Mouse (Mus musculus) limb, embryonic 14.5 days (tissue): ENCODE results near the gene Dtx1. TPM values are rescaled to one million over a fixed set of nuclear protein-coding genes. Genes with fewer than 3 reads are reported as not detected.

Experiments
- ATAC-seq: fragments of 200-750 bp; cut with Nextera tagmentation; 2 replicates; pipeline ENCODE4 v1.8.0; 2017; ENCODE audit warnings: low read depth, moderate number of reproducible peaks, moderate TSS enrichment; ENCODE audit not compliant: low FRiP score
- DNase-seq: peaks from one replicate; pipeline ENCODE4 v3.0.0-alpha.2; 2015; ENCODE audit warnings: low spot score
- H3K27ac ChIP-seq: fragments of 300-500 bp; sonication (generic); replicated peaks from 2 replicates; pipeline ENCODE4 v1.5.1; 2014; ENCODE audit warnings: low read depth, mild to moderate bottlenecking, low read length, moderate library complexity, mixed read lengths
- H3K27me3 ChIP-seq: fragments of 300-500 bp; sonication (generic); 2 replicates; pipeline ENCODE4 v1.6.1; 2014; ENCODE audit warnings: low read length, mixed read lengths; ENCODE audit not compliant: control insufficient read depth, insufficient read depth
- H3K36me3 ChIP-seq: fragments of 300-500 bp; sonication (generic); 2 replicates; pipeline ENCODE4 v1.6.1; 2014; ENCODE audit warnings: mild to moderate bottlenecking, low read length, moderate library complexity, mixed read lengths; ENCODE audit not compliant: control insufficient read depth, insufficient read depth
- H3K4me1 ChIP-seq: fragments of 300-500 bp; sonication (generic); 2 replicates; pipeline ENCODE4 v1.6.1; 2014; ENCODE audit warnings: antibody characterized with exemption, low read length, mixed read lengths; ENCODE audit not compliant: control insufficient read depth, insufficient read depth
- H3K4me2 ChIP-seq: fragments of 300-500 bp; sonication (generic); replicated peaks from 2 replicates; pipeline ENCODE4 v1.6.1; 2014; ENCODE audit warnings: low read depth, mild to moderate bottlenecking, low read length, moderate library complexity; ENCODE audit not compliant: severe bottlenecking
- H3K4me3 ChIP-seq: fragments of 300-500 bp; sonication (generic); replicated peaks from 2 replicates; pipeline ENCODE4 v1.5.1; 2014; ENCODE audit warnings: low read length
- H3K9ac ChIP-seq: fragments of 300-500 bp; sonication (generic); 2 replicates; pipeline ENCODE4 v1.6.1; 2014; ENCODE audit warnings: mild to moderate bottlenecking, low read depth, low read length, moderate library complexity; ENCODE audit not compliant: severe bottlenecking
- H3K9me3 ChIP-seq: fragments of 300-500 bp; sonication (generic); 2 replicates; pipeline ENCODE4 v1.6.1; 2016; ENCODE audit warnings: low read length; ENCODE audit not compliant: control insufficient read depth
- POLR2A ChIP-seq: fragments of 200-500 bp; IDR thresholded peaks from 2 replicates; pipeline ENCODE4 v1.8.0; 2012; ENCODE audit warnings: inconsistent platforms, mild to moderate bottlenecking, moderate library complexity, borderline replicate concordance; ENCODE audit not compliant: insufficient read depth, insufficient read length; ENCODE audit errors: extremely low read depth
- WGBS: fragments of 180-500 bp; shearing (Covaris S2); extraction: QIAGEN DNeasy Blood & Tissue Kit; methylation state at CpG from one replicate; pipeline ENCODE4 v1.1.7; 2014; 5-methylcytosine and 5-hydroxymethylcytosine counted together
- polyA plus RNA-seq, 2 experiments: library from polyadenylated mRNA; depleted of rRNA in 1 of 2; stranded (reverse) in 1 of 2; unstranded in 1 of 2; fragments of >200 nt; fragmentation: Nextera tagmentation in 1 of 2; extraction: Ambion mirVana in 1 of 2; gene quantifications; 2 replicates each; pipeline versions ENCODE4 v1.2.1 to v1.2.3; 2012 to 2014

The Dtx1 gene
- polyA plus RNA-seq, 2 experiments: 3.9 to 11.1 TPM

DNA sequence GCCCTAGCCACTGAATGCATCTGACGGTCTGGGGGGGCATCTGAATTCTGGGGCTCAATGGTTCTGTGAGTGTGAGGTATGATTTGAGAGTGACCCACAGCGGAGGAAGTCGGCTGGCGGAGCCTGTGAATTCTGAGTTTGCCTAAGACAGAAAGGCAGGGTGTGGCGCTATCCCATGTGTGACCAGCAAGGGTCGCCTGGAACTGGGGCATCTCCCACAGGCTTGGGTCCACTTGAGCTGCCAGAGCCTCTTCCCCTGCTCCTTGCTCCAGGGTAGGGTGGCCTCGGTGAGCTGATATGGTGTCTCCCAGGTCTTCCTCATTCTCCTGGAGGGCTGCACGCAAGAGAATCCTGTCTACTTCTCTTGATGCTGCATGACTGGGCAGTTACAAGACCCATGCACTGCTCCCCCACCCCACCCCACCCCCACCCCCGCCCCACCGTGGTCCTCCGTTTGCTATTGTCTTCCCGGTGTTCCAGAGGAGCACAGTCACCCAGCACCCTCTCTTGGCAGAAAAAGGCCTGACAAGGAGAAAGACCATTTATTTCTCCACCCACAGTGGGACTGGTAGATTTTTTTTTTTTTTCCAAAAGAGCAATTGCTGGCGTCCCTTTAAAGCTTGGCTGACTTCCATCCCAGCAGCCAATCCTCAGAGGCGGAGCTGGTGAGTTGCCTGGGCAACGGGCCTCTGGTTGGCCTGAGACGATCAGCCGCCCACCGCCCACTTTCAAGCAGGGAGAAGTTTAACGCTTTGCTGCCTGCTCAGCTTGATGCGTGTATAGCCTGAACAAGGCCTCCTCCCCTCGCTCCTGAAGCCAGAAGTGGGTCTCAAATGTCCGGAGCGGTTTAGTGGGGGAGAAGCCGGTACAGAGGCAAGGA is 31.8 kb downstream of the Dtx1 start:
- ATAC-seq: peak; percentile 91
- peaks cover 6% of the 10 kb centered on the region for H3K4me1 ChIP-seq
- H3K9ac ChIP-seq: peak overlapping the region; percentile 50
- no peak for TF ChIP-seq POLR2A
- WGBS: 4% methylated on average over 23 of the region's 24 CpGs
- no peaks in the 10 kb centered on the region for H3K36me3 ChIP-seq
- peak overlapping the region; percentile 43; the same call in 1 of the 2 replicates for H3K27ac ChIP-seq
- DNase-seq: peak; percentile 98
- 0 out of 2 replicates have a peak, but pooled peaks cover under 1% of the 10 kb centered on the region for H3K9me3 ChIP-seq
- peak overlapping the region; percentile 65 for H3K4me2 ChIP-seq
- H3K4me3 ChIP-seq: peak overlapping the region; percentile 32
- H3K27me3 ChIP-seq: peaks cover 13% of the 10 kb centered on the region; the same call in 1 of the 2 replicates

DNA sequence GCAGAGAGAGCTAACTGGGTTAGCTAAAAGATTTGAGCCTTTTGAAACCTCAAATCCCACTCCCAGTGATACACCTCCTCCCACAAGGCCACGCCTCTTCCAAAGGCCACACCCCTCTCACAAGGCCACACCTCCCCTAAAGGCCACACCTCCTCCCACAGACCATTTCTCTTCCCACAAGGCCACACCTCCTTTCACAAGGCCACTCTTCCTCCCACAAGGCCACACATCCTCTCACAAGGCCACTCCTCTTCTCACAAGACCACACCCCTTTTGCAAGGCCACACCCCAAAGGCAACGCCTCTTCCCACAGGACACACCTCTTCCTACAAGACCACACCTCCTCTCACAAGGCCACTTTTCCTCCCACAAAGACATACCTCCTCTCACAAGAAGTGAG is 34.2 kb downstream of the Dtx1 start:
- Histone ChIP-seq H3K4me1 (peaks cover 6% of the 10 kb centered on the region), H3K27me3 (peaks cover 6% of the 10 kb centered on the region; the same call in 1 of the 2 replicates), H3K4me3 (no peak overlapping the region), H3K27ac (no peak overlapping the region), H3K4me2 (no peak overlapping the region), H3K9me3 (no peaks in the 10 kb centered on the region), H3K9ac (no peak overlapping the region), H3K36me3 (no peaks in the 10 kb centered on the region)
- no peak for TF ChIP-seq POLR2A
- DNase-seq (no peak), ATAC-seq (no peak)
- WGBS: 23% methylated on average over 2 of the region's 2 CpGs

DNA sequence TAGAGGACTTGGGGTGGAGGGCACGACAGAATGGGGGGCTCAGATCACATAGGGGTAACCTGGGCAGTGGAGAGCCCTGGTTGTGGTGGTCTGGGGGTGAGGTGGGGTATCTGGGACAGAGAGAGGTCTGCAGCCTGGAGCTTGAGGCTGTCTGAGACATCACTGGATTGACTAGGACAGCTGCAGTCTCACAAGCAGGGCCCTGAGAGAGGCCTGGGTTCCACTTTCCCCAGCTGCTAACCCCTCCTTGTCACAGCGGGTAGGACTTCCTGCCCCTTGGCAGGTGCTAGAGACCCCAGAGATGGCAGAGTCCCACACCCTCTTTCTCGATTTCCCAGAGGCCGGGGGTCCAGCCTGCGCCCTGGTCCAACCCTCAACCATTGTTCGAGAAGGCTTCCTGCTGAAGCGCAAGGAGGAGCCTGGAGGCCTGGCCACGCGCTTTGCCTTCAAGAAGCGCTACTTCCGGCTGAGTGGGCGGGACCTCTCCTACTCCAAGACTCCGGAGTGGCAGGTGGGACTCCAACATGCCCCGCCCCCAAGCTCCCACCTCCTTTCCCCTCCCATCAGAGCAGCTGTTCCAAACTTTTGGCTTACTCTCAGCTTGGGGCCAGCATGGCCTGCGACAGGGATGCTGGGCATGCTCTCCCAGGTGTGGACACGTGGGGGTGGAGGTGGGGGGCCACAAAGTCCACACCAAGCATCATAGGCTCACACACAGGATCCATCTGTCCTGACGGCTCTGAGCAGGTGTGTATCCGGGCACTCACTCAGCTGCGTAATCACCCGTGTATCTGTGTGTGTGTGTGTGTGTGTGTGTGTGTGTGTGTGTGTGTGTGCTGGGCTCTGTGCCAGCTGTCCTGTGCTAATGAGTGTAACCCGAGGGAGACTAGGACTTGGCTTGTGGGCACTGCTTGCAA is 37.2 kb downstream of the Dtx1 start:
- no peaks in the 10 kb centered on the region for H3K27me3 ChIP-seq
- DNase-seq (peak; percentile 74), ATAC-seq (peak; percentile 74)
- no peaks in the 10 kb centered on the region for H3K4me1 ChIP-seq
- WGBS: 32% methylated on average over 19 of the region's 21 CpGs
- no peak overlapping the region for H3K9ac ChIP-seq
- no peaks in the 10 kb centered on the region for H3K9me3 ChIP-seq
- no peak overlapping the region for H3K4me3 ChIP-seq
- no peak overlapping the region for H3K27ac ChIP-seq
- H3K4me2 ChIP-seq: no peak overlapping the region
- TF ChIP-seq POLR2A: no peak
- no peaks in the 10 kb centered on the region for H3K36me3 ChIP-seq

DNA sequence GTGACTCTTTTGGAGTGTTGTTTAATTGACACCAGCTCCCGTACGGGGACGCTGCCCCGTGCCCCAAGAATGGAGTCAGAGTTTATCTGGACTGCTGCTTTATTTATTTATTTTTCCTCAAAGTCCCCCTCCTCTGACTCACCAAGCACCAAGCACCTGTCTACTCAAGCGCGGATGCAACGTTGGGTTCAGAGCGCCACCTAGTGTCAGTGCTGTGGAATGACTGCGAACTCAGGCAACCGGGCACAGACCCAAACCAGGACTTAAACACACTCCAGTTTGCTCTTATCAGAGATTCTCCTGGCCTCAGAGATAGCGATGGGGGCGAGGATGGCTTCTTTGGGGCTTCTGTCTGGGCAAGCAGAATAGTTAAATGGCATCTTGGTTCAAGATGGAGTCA is 38.1 kb downstream of the Dtx1 start:
- H3K4me1 ChIP-seq: no peaks in the 10 kb centered on the region
- no peak overlapping the region for H3K27ac ChIP-seq
- no peak overlapping the region for H3K9ac ChIP-seq
- no peak for TF ChIP-seq POLR2A
- no peak overlapping the region for H3K4me2 ChIP-seq
- ATAC-seq (no peak), DNase-seq (peak; percentile 51)
- H3K4me3 ChIP-seq: no peak overlapping the region
- no peaks in the 10 kb centered on the region for H3K9me3 ChIP-seq
- no peaks in the 10 kb centered on the region for H3K27me3 ChIP-seq
- WGBS: 15% methylated on average over 12 of the region's 12 CpGs
- no peaks in the 10 kb centered on the region for H3K36me3 ChIP-seq

DNA sequence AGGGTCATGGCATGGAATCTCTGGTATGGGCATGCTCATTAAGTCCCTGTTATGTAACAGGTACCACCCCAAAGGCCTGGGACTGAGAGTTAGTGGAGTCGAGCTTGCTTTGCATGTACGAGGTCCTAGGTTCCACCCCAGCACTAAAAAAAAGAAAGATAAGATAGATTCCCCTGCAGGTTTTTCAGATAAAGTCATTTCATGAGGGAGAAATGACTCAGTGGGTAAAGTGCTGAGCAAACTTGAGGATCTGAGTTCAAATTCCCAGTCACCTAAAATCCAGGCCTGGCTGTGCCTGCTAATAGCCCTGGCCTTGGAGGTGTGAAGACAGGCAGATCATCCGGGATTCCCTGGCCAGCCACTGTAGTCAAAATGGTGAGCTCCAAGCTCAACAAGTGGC is 39.9 kb downstream of the Dtx1 start:
- no peak overlapping the region for H3K9ac ChIP-seq
- no peaks in the 10 kb centered on the region for H3K4me1 ChIP-seq
- H3K27ac ChIP-seq: no peak overlapping the region
- TF ChIP-seq POLR2A: no peak
- ATAC-seq (no peak), DNase-seq (no peak)
- no peak overlapping the region for H3K4me3 ChIP-seq
- no peaks in the 10 kb centered on the region for H3K36me3 ChIP-seq
- 84% methylated on average over 3 of the region's 3 CpGs for WGBS
- no peaks in the 10 kb centered on the region for H3K27me3 ChIP-seq
- H3K9me3 ChIP-seq: no peaks in the 10 kb centered on the region
- no peak overlapping the region for H3K4me2 ChIP-seq
